Mouse (Mus musculus): ENCODE data around the gene Hist1h3a. TPM values are rescaled to one million over a fixed set of nuclear protein-coding genes. Genes with fewer than 3 reads are reported as not detected.
A peak's percentile ranks its signal among the peaks of the same experiment; 100 is the strongest.
"Not testable (repeated sequence)": the region's sequence is repeated elsewhere in the genome, so short reads cannot be mapped to it uniquely, and the experiment has no call there.

Hist1h3a gene
- polyA plus RNA-seq, 1 experiment from 2014 or later, result 8.3 TPM

DNA sequence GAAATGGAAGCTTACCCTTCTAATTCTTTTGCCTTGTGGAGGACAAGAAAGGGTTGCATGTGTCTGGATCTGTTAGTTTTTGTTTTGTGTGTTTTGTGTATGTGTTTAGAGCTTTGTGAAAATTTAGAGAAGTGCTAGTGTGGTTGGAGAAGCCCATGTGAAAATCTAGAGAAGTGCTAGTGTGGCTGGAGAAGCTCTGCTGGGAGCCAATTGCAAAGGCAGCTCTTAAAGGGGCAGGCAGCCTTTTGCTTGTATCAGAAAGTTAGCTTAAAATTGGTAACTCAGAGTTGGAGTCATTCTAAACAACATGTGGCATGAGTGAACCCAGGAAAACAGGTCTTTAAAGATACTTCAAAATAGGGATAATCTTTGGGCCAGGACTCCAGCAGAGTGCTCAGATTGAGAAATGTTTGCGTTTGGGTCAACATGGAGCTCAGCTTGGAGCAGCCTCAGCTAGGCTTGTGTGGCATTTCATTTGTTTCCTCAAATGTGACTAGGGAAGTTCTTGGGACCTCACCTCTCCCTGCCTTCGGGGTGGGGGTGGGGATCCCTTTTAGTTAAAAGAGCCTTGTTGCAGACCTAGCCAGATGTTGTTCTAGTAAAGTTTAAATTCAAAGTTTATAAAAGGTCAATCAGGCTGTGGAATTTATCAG lies 44.5 kb downstream of the Hist1h3a start:
- not testable (repeated sequence) for H3K27me3 ChIP-seq; H3K36me3 ChIP-seq; H3K4me2 ChIP-seq; ATAC-seq (ENCODE audit: low read depth); H3K4me1 ChIP-seq (replicated peaks); H3K9ac ChIP-seq; H3K9me3 ChIP-seq (replicated peaks); H3K4me3 ChIP-seq (replicated peaks); DNase-seq
- H3K27ac ChIP-seq, result peak overlapping the region; percentile 5; the same call in 1 of the 2 replicates
- 12% methylated on average over 2 of the region's 2 CpGs for WGBS (ENCODE audit: insufficient replicate concordance)

DNA sequence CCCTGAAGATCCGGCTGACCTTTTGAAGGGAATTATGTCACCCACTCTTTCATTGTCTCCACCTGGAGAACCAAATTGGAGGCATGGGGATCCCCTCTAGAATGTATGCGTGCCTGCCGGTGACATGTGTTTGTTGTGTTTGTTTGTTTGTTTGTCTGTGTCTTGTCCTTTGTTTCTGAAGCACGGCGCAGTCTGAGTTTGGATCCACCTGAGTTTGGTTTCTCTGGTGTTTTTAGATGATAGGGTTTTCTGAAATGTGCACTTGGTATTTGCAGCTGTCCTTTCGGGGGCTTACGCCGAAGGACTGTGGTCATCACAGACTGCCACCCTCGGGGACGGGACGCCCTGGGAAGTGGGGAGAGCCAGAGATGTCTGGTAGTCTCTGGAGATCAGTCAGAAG lies 45.0 kb downstream of the Hist1h3a start:
- Histone ChIP-seq H3K27me3 (no peaks in the 10 kb centered on the region), H3K9ac (no peak overlapping the region), H3K36me3 (no peaks in the 10 kb centered on the region), H3K4me2 (no peak overlapping the region), H3K4me3 (replicated peaks) (no peak overlapping the region), H3K9me3 (replicated peaks) (no peaks in the 10 kb centered on the region), H3K27ac (peak overlapping the region; percentile 5; the same call in 1 of the 2 replicates), H3K4me1 (replicated peaks) (0 out of 2 replicates have a peak, but pooled peaks cover 4% of the 10 kb centered on the region)
- DNase-seq (no peak), ATAC-seq (ENCODE audit: low read depth) (no peak)
- WGBS (ENCODE audit: insufficient replicate concordance), result 49% methylated on average over 11 of the region's 11 CpGs

DNA sequence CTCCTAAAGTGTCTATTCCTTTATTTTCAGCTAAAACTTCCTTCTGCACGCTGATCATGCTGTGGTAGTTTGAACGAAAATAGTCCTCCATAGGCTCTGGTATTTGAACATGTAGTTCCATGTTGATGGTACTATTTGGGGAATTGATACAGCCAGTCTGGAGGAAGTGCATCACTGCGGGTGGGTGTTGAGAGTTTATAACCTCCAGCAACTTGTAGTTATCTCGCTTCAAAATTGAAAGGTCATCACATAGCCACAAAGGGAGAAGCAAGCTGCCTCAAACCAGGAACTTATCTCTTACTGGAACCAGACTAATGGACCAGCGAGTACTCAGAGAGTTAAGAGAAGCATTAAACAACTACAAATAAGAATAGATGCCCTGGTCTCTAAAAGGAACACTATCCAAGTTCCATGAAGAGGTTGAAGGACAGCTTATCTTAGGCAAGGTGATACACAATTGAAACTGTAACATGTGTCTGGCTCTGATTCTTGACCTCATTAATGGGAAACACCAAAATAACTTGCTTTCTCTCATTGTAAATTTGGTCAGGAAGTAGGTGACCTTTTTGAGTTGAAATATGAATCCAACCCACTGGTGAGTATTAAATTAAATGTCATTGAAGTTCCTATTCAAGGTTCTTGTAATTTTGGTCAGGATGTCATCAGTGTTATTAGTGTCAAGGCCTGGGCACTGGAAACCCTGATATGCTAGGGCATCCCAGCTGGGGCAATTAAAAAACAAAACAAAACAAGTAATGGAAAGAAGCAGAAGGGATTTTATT lies 45.7 kb downstream of the Hist1h3a start:
- no peak overlapping the region for H3K9ac ChIP-seq
- no peak overlapping the region for H3K27ac ChIP-seq
- 27% methylated on average over 5 of the region's 5 CpGs for WGBS (ENCODE audit: insufficient replicate concordance)
- H3K27me3 ChIP-seq, result peaks cover 3% of the 10 kb centered on the region; the same call in 1 of the 2 replicates
- H3K4me3 ChIP-seq (replicated peaks), result no peak overlapping the region
- H3K4me1 ChIP-seq (replicated peaks), result 0 out of 2 replicates have a peak, but pooled peaks cover 4% of the 10 kb centered on the region
- no peaks in the 10 kb centered on the region for H3K36me3 ChIP-seq
- ATAC-seq (ENCODE audit: low read depth) (no peak), DNase-seq (no peak)
- H3K9me3 ChIP-seq (replicated peaks), result no peaks in the 10 kb centered on the region
- H3K4me2 ChIP-seq, result no peak overlapping the region

Small RNA genes lying within 50 kb of the gene (microRNA-seq; reads per million reads assigned to microRNA genes)
- not detected for gene Gm44314
- gene Gm44484, result 1.2 reads per million

Other genes starting within 250 kb of the Hist1h3a start
- 3.8 and 5.9 TPM in 2 replicates for gene Hist1h4h, start 231.3 kb downstream of the Hist1h3a start, polyA plus RNA-seq (2015; fragmentation: Nextera tagmentation; extraction: Ambion mirVana)
- 7.7 and 13.6 TPM in 2 replicates for gene Hist1h2af, start 228.5 kb downstream of the Hist1h3a start, polyA plus RNA-seq (2015; fragmentation: Nextera tagmentation; extraction: Ambion mirVana)
- 10.3 and 17.1 TPM in 2 replicates for gene Hist1h3g, start 227.0 kb downstream of the Hist1h3a start, polyA plus RNA-seq (2015; fragmentation: Nextera tagmentation; extraction: Ambion mirVana)
- 1.7 TPM in 2 replicates for gene Hist1h2bh, start 219.0 kb downstream of the Hist1h3a start, polyA plus RNA-seq (2015; fragmentation: Nextera tagmentation; extraction: Ambion mirVana)
- 1.1 and 2.1 TPM in 2 replicates for gene Hist1h3f, start 218.3 kb downstream of the Hist1h3a start, polyA plus RNA-seq (2015; fragmentation: Nextera tagmentation; extraction: Ambion mirVana)
- 0.98 and 4.2 TPM in 2 replicates for gene Hist1h4f, start 210.7 kb downstream of the Hist1h3a start, polyA plus RNA-seq (2015; fragmentation: Nextera tagmentation; extraction: Ambion mirVana)
- 0.75 and 0.93 TPM in 2 replicates for gene Hist1h1d, start 209.1 kb downstream of the Hist1h3a start, polyA plus RNA-seq (2015; fragmentation: Nextera tagmentation; extraction: Ambion mirVana)
- gene Hist1h3e, start 200.0 kb downstream of the Hist1h3a start, polyA plus RNA-seq (2015; fragmentation: Nextera tagmentation; extraction: Ambion mirVana), result 4.4 and 6.8 TPM in 2 replicates
- gene Hist1h2ae, start 191.2 kb downstream of the Hist1h3a start, polyA plus RNA-seq (2015; fragmentation: Nextera tagmentation; extraction: Ambion mirVana), result 95.0 and 121 TPM in 2 replicates
- 6.5 and 14.1 TPM in 2 replicates for gene Hist1h2bg, start 191.0 kb downstream of the Hist1h3a start, polyA plus RNA-seq (2015; fragmentation: Nextera tagmentation; extraction: Ambion mirVana)
- 5.0 and 12.7 TPM in 2 replicates for gene Hist1h2bf, start 188.2 kb downstream of the Hist1h3a start, polyA plus RNA-seq (2015; fragmentation: Nextera tagmentation; extraction: Ambion mirVana)
- 1.2 and 4.3 TPM in 2 replicates for gene Hist1h2ad, start 188.0 kb downstream of the Hist1h3a start, polyA plus RNA-seq (2015; fragmentation: Nextera tagmentation; extraction: Ambion mirVana)
- gene Hist1h3d, start 186.6 kb downstream of the Hist1h3a start, polyA plus RNA-seq (2015; fragmentation: Nextera tagmentation; extraction: Ambion mirVana), result 5.9 and 7.2 TPM in 2 replicates
- gene Hist1h4d, start 180.8 kb downstream of the Hist1h3a start, polyA plus RNA-seq (2015; fragmentation: Nextera tagmentation; extraction: Ambion mirVana), result 116 and 152 TPM in 2 replicates
- gene Hist1h2be, start 141.3 kb downstream of the Hist1h3a start, polyA plus RNA-seq (2015; fragmentation: Nextera tagmentation; extraction: Ambion mirVana), result 1.3 and 2.0 TPM in 2 replicates
- 24.3 and 26.2 TPM in 2 replicates for gene Hist1h1e, start 139.8 kb downstream of the Hist1h3a start, polyA plus RNA-seq (2015; fragmentation: Nextera tagmentation; extraction: Ambion mirVana)
- gene Hist1h2ac, start 78.4 kb downstream of the Hist1h3a start, polyA plus RNA-seq (2015; fragmentation: Nextera tagmentation; extraction: Ambion mirVana), result 0.89 and 1.0 TPM in 2 replicates
- gene Hist1h2bc, start 78.2 kb downstream of the Hist1h3a start, polyA plus RNA-seq (2015; fragmentation: Nextera tagmentation; extraction: Ambion mirVana), result 81.2 and 88.9 TPM in 2 replicates
- not detected in 2 replicates for gene Hist1h1t, start 66.6 kb downstream of the Hist1h3a start, polyA plus RNA-seq (2015; fragmentation: Nextera tagmentation; extraction: Ambion mirVana)
- 5.4 and 8.6 TPM in 2 replicates for gene Hist1h4c, start 63.9 kb downstream of the Hist1h3a start, polyA plus RNA-seq (2015; fragmentation: Nextera tagmentation; extraction: Ambion mirVana)
- gene Hfe, start 51.5 kb downstream of the Hist1h3a start, polyA plus RNA-seq (2015; fragmentation: Nextera tagmentation; extraction: Ambion mirVana), result 6.6 and 8.8 TPM in 2 replicates
- 60.3 and 72.2 TPM in 2 replicates for gene Hist1h1c, start 23.6 kb downstream of the Hist1h3a start, polyA plus RNA-seq (2015; fragmentation: Nextera tagmentation; extraction: Ambion mirVana)
- 5.2 and 5.9 TPM in 2 replicates for gene Hist1h3c, start 16.8 kb downstream of the Hist1h3a start, polyA plus RNA-seq (2015; fragmentation: Nextera tagmentation; extraction: Ambion mirVana)
- 3.9 and 5.6 TPM in 2 replicates for gene Hist1h2bb, start 15.7 kb downstream of the Hist1h3a start, polyA plus RNA-seq (2015; fragmentation: Nextera tagmentation; extraction: Ambion mirVana)
- gene Hist1h2ab, start 11.3 kb downstream of the Hist1h3a start, polyA plus RNA-seq (2015; fragmentation: Nextera tagmentation; extraction: Ambion mirVana), result 54.0 and 76.2 TPM in 2 replicates
- gene Hist1h3b, start 10.1 kb downstream of the Hist1h3a start, polyA plus RNA-seq (2015; fragmentation: Nextera tagmentation; extraction: Ambion mirVana), result 10.4 and 29.5 TPM in 2 replicates
- gene Hist1h4b, start 5.4 kb downstream of the Hist1h3a start, polyA plus RNA-seq (2015; fragmentation: Nextera tagmentation; extraction: Ambion mirVana), result 3.7 and 5.5 TPM in 2 replicates
- 0.86 TPM in 1 of 2 replicates, not detected in the other for gene Hist1h4a, start 1.2 kb downstream of the Hist1h3a start, polyA plus RNA-seq (2015; fragmentation: Nextera tagmentation; extraction: Ambion mirVana)
- gene Hist1h1a, start 1.3 kb upstream of the Hist1h3a start, polyA plus RNA-seq (2015; fragmentation: Nextera tagmentation; extraction: Ambion mirVana), result 4.3 and 8.1 TPM in 2 replicates
- gene Trim38, start 7.5 kb upstream of the Hist1h3a start, polyA plus RNA-seq (2015; fragmentation: Nextera tagmentation; extraction: Ambion mirVana), result 0.14 TPM in 1 of 2 replicates, not detected in the other
- gene Slc17a2, start 44.6 kb upstream of the Hist1h3a start, polyA plus RNA-seq (2015; fragmentation: Nextera tagmentation; extraction: Ambion mirVana), result 0.52 and 0.57 TPM in 2 replicates
- gene Slc17a3, start 77.0 kb upstream of the Hist1h3a start, polyA plus RNA-seq (2015; fragmentation: Nextera tagmentation; extraction: Ambion mirVana), result 2.3 and 3.1 TPM in 2 replicates
- 0.05 TPM in 1 of 2 replicates, not detected in the other for gene Slc17a1, start 105.4 kb upstream of the Hist1h3a start, polyA plus RNA-seq (2015; fragmentation: Nextera tagmentation; extraction: Ambion mirVana)
- 0.06 and 0.07 TPM in 2 replicates for gene Slc17a4, start 152.6 kb upstream of the Hist1h3a start, polyA plus RNA-seq (2015; fragmentation: Nextera tagmentation; extraction: Ambion mirVana)
- not detected in 2 replicates for gene Hist1h2ba, start 171.8 kb upstream of the Hist1h3a start, polyA plus RNA-seq (2015; fragmentation: Nextera tagmentation; extraction: Ambion mirVana)
- gene Hist1h2aa, start 172.1 kb upstream of the Hist1h3a start, polyA plus RNA-seq (2015; fragmentation: Nextera tagmentation; extraction: Ambion mirVana), result not detected in 2 replicates
- gene Scgn, start 228.8 kb upstream of the Hist1h3a start, polyA plus RNA-seq (2015; fragmentation: Nextera tagmentation; extraction: Ambion mirVana), result not detected in 2 replicates